Mouse (Mus musculus): ENCODE measurements around the gene Slc2a13. TPM values are rescaled to one million over a fixed set of nuclear protein-coding genes. Genes with fewer than 3 reads are reported as not detected.
A peak's percentile ranks its signal among the peaks of the same experiment; 100 is the strongest.

Slc2a13 gene
- polyA plus RNA-seq, 1 experiment from 2014 or later, result 2.0 TPM

- ATAC-seq (replicated peaks; ENCODE audit: low FRiP score) (peak; percentile 67), DNase-seq (ENCODE audit: low spot score) (peak; percentile 73)
- H3K36me3 ChIP-seq (ENCODE audit: control insufficient read depth, insufficient read depth, low read length), result no peaks in the 10 kb centered on the region
- no peak overlapping the region for H3K9ac ChIP-seq (ENCODE audit: low read length)
- 39% methylated on average over 5 of the region's 5 CpGs for WGBS
- H3K9me3 ChIP-seq (ENCODE audit: control insufficient read depth, low read length), result no peaks in the 10 kb centered on the region; the same call in 1 of the 2 replicates
- H3K4me2 ChIP-seq (ENCODE audit: low read depth, low read length, severe bottlenecking), result no peak overlapping the region
- H3K27ac ChIP-seq (ENCODE audit: low read depth, low read length), result no peak overlapping the region
- H3K4me3 ChIP-seq (ENCODE audit: low read depth, low read length), result no peak overlapping the region
- H3K4me1 ChIP-seq (replicated peaks; ENCODE audit: control insufficient read depth, insufficient read depth, low read length), result no peaks in the 10 kb centered on the region
- H3K27me3 ChIP-seq (ENCODE audit: control insufficient read depth, insufficient read depth, low read length), result no peaks in the 10 kb centered on the region
These were observed 95.3 kb downstream of the Slc2a13 start for GRCm38 (mm10) chr15:91477766-91478165.

DNA sequence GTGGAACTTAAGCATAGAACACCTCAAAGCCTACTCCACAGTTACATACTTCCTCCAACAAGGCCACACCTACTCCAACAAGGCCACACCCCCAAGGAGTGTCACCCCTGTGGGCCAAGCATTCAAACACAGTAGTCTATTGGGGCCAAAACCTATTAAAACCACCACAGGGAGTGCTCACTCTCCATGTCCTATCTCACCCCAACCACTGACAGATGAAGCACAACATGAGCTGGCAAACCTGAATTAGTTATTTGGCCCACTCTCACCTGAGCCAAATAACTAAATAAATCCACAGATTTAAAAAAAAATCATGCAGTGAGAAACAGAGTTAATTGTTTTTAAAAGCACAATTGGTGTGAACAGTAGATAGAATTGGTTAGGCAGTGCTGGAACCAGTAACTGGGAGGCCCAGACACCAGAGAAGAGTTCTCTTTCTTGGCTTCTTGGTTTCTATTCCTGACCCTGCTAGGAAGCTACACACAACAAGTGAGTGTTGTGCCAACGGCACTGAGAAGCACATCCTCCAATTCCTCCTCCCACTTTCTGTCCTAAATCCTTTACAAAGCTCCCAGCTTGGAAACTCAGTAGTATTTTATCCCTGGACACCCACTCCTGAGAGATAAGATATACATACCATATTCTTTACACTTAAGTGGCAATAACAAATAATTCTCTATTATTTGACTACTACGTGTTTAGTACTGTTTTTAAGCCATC is 99.2 kb downstream of the Slc2a13 start:
- Histone ChIP-seq H3K4me3 (ENCODE audit: low read depth, low read length) (no peak overlapping the region), H3K9ac (ENCODE audit: low read length) (no peak overlapping the region), H3K27ac (ENCODE audit: low read depth, low read length) (no peak overlapping the region), H3K9me3 (ENCODE audit: control insufficient read depth, low read length) (no peaks in the 10 kb centered on the region; the same call in 1 of the 2 replicates), H3K4me1 (replicated peaks; ENCODE audit: control insufficient read depth, insufficient read depth, low read length) (no peaks in the 10 kb centered on the region), H3K27me3 (ENCODE audit: control insufficient read depth, insufficient read depth, low read length) (no peaks in the 10 kb centered on the region), H3K4me2 (ENCODE audit: low read depth, low read length, severe bottlenecking) (no peak overlapping the region), H3K36me3 (ENCODE audit: control insufficient read depth, insufficient read depth, low read length) (no peaks in the 10 kb centered on the region)
- no peak for ATAC-seq (replicated peaks; ENCODE audit: low FRiP score)
- no peak for DNase-seq (ENCODE audit: low spot score)
- 86% methylated on average over 2 of the region's 2 CpGs for WGBS

- no peaks in the 10 kb centered on the region for H3K4me1 ChIP-seq (replicated peaks; ENCODE audit: control insufficient read depth, insufficient read depth, low read length)
- no peak overlapping the region for H3K27ac ChIP-seq (ENCODE audit: low read depth, low read length)
- no peaks in the 10 kb centered on the region for H3K36me3 ChIP-seq (ENCODE audit: control insufficient read depth, insufficient read depth, low read length)
- 84% methylated on average over 3 of the region's 3 CpGs for WGBS
- no peak overlapping the region for H3K4me3 ChIP-seq (ENCODE audit: low read depth, low read length)
- H3K9me3 ChIP-seq (ENCODE audit: control insufficient read depth, low read length), result no peaks in the 10 kb centered on the region
- H3K9ac ChIP-seq (ENCODE audit: low read length), result no peak overlapping the region
- no peaks in the 10 kb centered on the region for H3K27me3 ChIP-seq (ENCODE audit: control insufficient read depth, insufficient read depth, low read length)
- no peak overlapping the region for H3K4me2 ChIP-seq (ENCODE audit: low read depth, low read length, severe bottlenecking)
- ATAC-seq (replicated peaks; ENCODE audit: low FRiP score), result no peak
- DNase-seq (ENCODE audit: low spot score), result no peak
These were observed 107.7 kb downstream of the Slc2a13 start for GRCm38 (mm10) chr15:91465331-91465730.

DNA sequence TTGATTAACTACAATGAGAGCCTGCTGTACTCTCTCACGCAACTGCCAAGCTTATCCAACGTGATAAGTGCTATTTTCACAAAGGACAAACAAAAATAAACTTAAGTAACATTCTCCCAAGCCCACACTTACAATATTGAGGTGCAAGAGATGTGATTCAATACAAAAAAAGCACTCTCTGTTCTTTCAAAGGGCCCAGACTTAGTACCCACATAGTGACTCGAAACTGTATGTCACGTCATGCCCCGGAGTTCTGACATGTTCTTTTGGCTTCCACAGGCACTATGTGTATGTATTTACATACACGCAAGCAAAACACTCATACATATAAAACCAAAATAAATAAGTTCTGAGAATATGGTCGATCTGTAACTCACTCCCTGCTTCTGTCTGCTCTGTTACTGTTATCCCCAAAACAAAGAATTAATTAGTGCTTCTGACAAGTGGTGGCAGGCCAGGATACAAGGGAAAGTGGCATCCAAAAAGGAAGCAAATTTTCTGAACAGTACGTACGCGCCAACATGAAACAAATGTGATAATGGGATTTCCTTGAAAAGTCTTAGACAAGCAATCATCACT is 109.1 kb downstream of the Slc2a13 start:
- Histone ChIP-seq H3K9me3 (ENCODE audit: control insufficient read depth, low read length) (no peaks in the 10 kb centered on the region), H3K4me1 (replicated peaks; ENCODE audit: control insufficient read depth, insufficient read depth, low read length) (no peaks in the 10 kb centered on the region), H3K9ac (ENCODE audit: low read length) (no peak overlapping the region), H3K27me3 (ENCODE audit: control insufficient read depth, insufficient read depth, low read length) (no peaks in the 10 kb centered on the region), H3K4me3 (ENCODE audit: low read depth, low read length) (no peak overlapping the region), H3K36me3 (ENCODE audit: control insufficient read depth, insufficient read depth, low read length) (no peaks in the 10 kb centered on the region), H3K4me2 (ENCODE audit: low read depth, low read length, severe bottlenecking) (no peak overlapping the region), H3K27ac (ENCODE audit: low read depth, low read length) (no peak overlapping the region)
- no peak for DNase-seq (ENCODE audit: low spot score)
- 94% methylated on average over 10 of the region's 10 CpGs for WGBS
- no peak for ATAC-seq (replicated peaks; ENCODE audit: low FRiP score)

DNA sequence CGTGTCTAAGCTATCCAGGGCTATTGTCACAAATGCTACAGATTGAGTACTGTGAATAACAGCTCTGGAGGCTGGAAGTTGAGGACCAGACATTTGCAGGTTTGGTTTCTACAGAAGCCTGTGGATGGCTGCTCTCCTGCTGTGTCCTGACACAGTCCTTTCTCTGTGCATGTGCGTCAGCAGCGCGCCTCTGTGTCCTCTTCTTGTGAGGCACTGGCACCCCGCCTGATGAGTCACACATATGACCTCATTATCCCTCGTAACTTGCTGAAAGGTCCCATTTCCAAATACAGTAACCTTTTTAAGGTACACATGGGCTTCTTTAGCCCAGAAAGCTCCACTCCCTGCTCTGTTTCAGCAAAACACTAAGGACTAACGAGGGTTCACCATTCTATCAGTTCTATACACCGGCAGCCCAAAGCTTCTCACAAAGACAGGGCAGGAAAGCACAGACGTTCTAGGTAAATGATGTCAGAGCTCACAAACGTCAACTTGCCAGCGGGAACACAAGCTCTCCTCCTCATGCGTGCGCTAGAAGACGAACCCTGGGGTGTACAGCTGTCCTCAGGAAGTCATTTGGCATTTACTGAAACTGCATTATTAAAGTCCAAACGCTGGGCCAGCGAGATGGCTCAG is 109.9 kb downstream of the Slc2a13 start:
- no peaks in the 10 kb centered on the region for H3K27me3 ChIP-seq (ENCODE audit: control insufficient read depth, insufficient read depth, low read length)
- ATAC-seq (replicated peaks; ENCODE audit: low FRiP score) (no peak), DNase-seq (ENCODE audit: low spot score) (no peak)
- no peaks in the 10 kb centered on the region for H3K36me3 ChIP-seq (ENCODE audit: control insufficient read depth, insufficient read depth, low read length)
- H3K4me3 ChIP-seq (ENCODE audit: low read depth, low read length), result no peak overlapping the region
- 77% methylated on average over 16 of the region's 16 CpGs for WGBS
- no peaks in the 10 kb centered on the region for H3K4me1 ChIP-seq (replicated peaks; ENCODE audit: control insufficient read depth, insufficient read depth, low read length)
- no peak overlapping the region for H3K4me2 ChIP-seq (ENCODE audit: low read depth, low read length, severe bottlenecking)
- no peak overlapping the region for H3K27ac ChIP-seq (ENCODE audit: low read depth, low read length)
- no peak overlapping the region for H3K9ac ChIP-seq (ENCODE audit: low read length)
- H3K9me3 ChIP-seq (ENCODE audit: control insufficient read depth, low read length), result no peaks in the 10 kb centered on the region

DNA sequence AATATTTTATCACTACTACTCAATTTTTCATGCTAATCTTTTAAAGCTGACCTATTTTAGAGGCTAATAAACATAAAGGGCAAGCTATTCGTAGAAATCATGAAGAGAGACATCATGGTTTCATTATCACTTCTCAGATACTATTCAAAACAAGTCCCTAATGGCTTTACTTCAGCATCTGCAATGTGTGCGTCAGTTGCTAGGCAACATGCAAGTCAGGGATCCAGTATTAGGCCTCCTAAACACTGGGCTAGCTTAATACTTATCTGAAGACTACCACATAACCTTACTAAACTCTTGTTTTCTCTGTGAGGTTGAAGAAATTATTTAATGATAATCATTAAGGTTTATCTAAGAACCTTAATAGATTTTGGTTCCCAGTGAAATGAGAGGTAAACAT is 111.1 kb downstream of the Slc2a13 start:
- DNase-seq (ENCODE audit: low spot score) (no peak), ATAC-seq (replicated peaks; ENCODE audit: low FRiP score) (no peak)
- Histone ChIP-seq H3K4me1 (replicated peaks; ENCODE audit: control insufficient read depth, insufficient read depth, low read length) (no peaks in the 10 kb centered on the region), H3K4me3 (ENCODE audit: low read depth, low read length) (no peak overlapping the region), H3K9ac (ENCODE audit: low read length) (no peak overlapping the region), H3K4me2 (ENCODE audit: low read depth, low read length, severe bottlenecking) (no peak overlapping the region), H3K9me3 (ENCODE audit: control insufficient read depth, low read length) (no peaks in the 10 kb centered on the region), H3K36me3 (ENCODE audit: control insufficient read depth, insufficient read depth, low read length) (no peaks in the 10 kb centered on the region), H3K27ac (ENCODE audit: low read depth, low read length) (no peak overlapping the region), H3K27me3 (ENCODE audit: control insufficient read depth, insufficient read depth, low read length) (no peaks in the 10 kb centered on the region)
- 63% methylated on average over 2 of the region's 2 CpGs for WGBS

DNA sequence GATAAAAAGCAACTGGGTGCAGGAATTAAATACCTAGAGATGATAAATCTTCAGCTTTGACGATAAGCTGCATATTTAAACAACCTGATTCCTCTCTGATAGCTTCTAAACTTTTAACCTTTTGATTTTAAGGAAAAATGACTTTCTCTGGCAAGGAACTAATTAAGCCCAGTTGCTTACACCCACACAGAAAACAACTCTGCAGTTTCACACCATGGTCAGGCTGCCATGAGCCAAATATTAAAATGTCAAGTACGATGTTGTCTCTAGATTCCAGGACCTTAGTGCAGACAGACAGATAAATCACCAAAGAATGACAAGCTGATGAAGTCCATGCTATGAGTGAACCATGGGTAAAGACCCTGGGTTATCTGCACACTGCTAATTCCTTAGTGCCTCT is 115.9 kb downstream of the Slc2a13 start:
- no peaks in the 10 kb centered on the region for H3K4me1 ChIP-seq (replicated peaks; ENCODE audit: control insufficient read depth, insufficient read depth, low read length)
- H3K27ac ChIP-seq (ENCODE audit: low read depth, low read length), result no peak overlapping the region
- no peaks in the 10 kb centered on the region for H3K9me3 ChIP-seq (ENCODE audit: control insufficient read depth, low read length)
- ATAC-seq (replicated peaks; ENCODE audit: low FRiP score), result no peak
- 93% methylated on average over 2 of the region's 2 CpGs for WGBS
- no peaks in the 10 kb centered on the region for H3K27me3 ChIP-seq (ENCODE audit: control insufficient read depth, insufficient read depth, low read length)
- H3K9ac ChIP-seq (ENCODE audit: low read length), result no peak overlapping the region
- no peak overlapping the region for H3K4me3 ChIP-seq (ENCODE audit: low read depth, low read length)
- DNase-seq (ENCODE audit: low spot score), result no peak
- no peak overlapping the region for H3K4me2 ChIP-seq (ENCODE audit: low read depth, low read length, severe bottlenecking)
- no peaks in the 10 kb centered on the region for H3K36me3 ChIP-seq (ENCODE audit: control insufficient read depth, insufficient read depth, low read length)

DNA sequence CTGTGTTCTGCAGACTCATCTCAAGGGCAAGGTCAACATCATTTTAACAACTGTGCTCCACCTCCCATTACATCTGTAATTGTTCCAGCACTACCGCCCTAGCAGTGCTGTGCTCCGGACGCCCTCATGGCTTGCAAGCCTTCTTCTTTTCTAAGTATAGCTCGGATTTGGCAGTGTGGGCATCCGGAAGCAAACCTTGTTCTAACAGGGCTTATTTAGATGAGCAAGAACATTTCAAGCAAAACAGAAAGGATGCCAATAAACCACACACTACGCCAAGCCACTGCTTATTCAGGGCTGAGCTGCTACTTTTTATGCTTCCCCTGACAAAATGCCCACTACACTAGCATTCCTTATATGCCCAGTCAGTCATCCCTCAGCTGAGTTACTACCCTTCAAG is 127.7 kb downstream of the Slc2a13 start:
- ATAC-seq (replicated peaks; ENCODE audit: low FRiP score) (no peak), DNase-seq (ENCODE audit: low spot score) (no peak)
- no peaks in the 10 kb centered on the region for H3K4me1 ChIP-seq (replicated peaks; ENCODE audit: control insufficient read depth, insufficient read depth, low read length)
- WGBS, result 92% methylated on average over 6 of the region's 6 CpGs
- no peak overlapping the region for H3K9ac ChIP-seq (ENCODE audit: low read length)
- no peaks in the 10 kb centered on the region for H3K27me3 ChIP-seq (ENCODE audit: control insufficient read depth, insufficient read depth, low read length)
- no peaks in the 10 kb centered on the region for H3K9me3 ChIP-seq (ENCODE audit: control insufficient read depth, low read length)
- no peak overlapping the region for H3K4me3 ChIP-seq (ENCODE audit: low read depth, low read length)
- no peak overlapping the region for H3K4me2 ChIP-seq (ENCODE audit: low read depth, low read length, severe bottlenecking)
- no peak overlapping the region for H3K27ac ChIP-seq (ENCODE audit: low read depth, low read length)
- no peaks in the 10 kb centered on the region for H3K36me3 ChIP-seq (ENCODE audit: control insufficient read depth, insufficient read depth, low read length)

Data from forebrain, embryonic 11.5 days (tissue).